In genomic region chr10:28078270-28078669, GRCm38 (mm10) we compare ENCODE assay signal across 17 mouse cellular contexts. TPM values are rescaled to one million over a fixed set of nuclear protein-coding genes. Genes with fewer than 3 reads are reported as not detected.
DNase-seq lines count a peak whose midpoint lies in the region; ATAC-seq and TF ChIP-seq lines count a peak whose summit lies in the region.
"Had no signal": no experiment of that assay in that cellular context is flagged by ENCODE, and none has a peak within 500 bp of the region (broad histone marks: within the 10 kb centered on the region; RNA-seq: fewer than 3 reads in every experiment).

No protein-coding gene starts in this region.

- ATAC-seq in forebrain, embryonic 16.5 days, result no peak
- ATAC-seq in forebrain, embryonic 14.5 days, result no peak
- no peak for ATAC-seq in intestine, postnatal 0 days
- no peak for ATAC-seq in intestine, embryonic 15.5 days
- ATAC-seq: forebrain, embryonic 15.5 days had no signal

- DNase-seq in forebrain, embryonic 14.5 days (ENCODE audit: low spot score), result no peak
- peak; percentile 65 for DNase-seq in 3T3-L1 (ENCODE audit: low read depth, low spot score)
- no peak for DNase-seq in layer of hippocampus, postnatal 14 days (ENCODE audit: low spot score in 2 of 2)
- DNase-seq in left cerebral cortex, postnatal 36 days (ENCODE audit: low spot score in 2 of 2), result no peak
- DNase-seq: B cell, adult 2 months; cerebellum, adult 9-11 months; kidney, postnatal 10 days; lung, postnatal 36 days; thymus, postnatal 4 days had no signal

- H3K4me3 ChIP-seq in forebrain, embryonic 16.5 days (replicated peaks; ENCODE audit: low read length), result no peak overlapping the region; the same call in 1 of the 2 replicates
- no peak overlapping the region for H3K4me3 ChIP-seq in forebrain, embryonic 14.5 days (ENCODE audit: low read depth, low read length)
- no peak overlapping the region for H3K4me3 ChIP-seq in intestine, postnatal 0 days (ENCODE audit: low read depth, low read length)
- no peak overlapping the region for H3K4me3 ChIP-seq in intestine, embryonic 15.5 days (replicated peaks)
- peak overlapping the region; percentile 4; the same call in 1 of the 2 replicates for H3K4me3 ChIP-seq in cortical plate, adult 2 months (ENCODE audit: insufficient read depth, low read length)
- H3K4me3 ChIP-seq: embryonic facial prominence, embryonic 15.5 days; limb, embryonic 15.5 days had no signal

- H3K9me3 ChIP-seq in forebrain, embryonic 16.5 days (ENCODE audit: control insufficient read depth, low read length), result no peaks in the 10 kb centered on the region
- H3K9me3 ChIP-seq in forebrain, embryonic 14.5 days (replicated peaks; ENCODE audit: control insufficient read depth, low read length), result no peaks in the 10 kb centered on the region
- no peaks in the 10 kb centered on the region for H3K9me3 ChIP-seq in intestine, postnatal 0 days (ENCODE audit: control insufficient read depth)
- H3K9me3 ChIP-seq in intestine, embryonic 15.5 days, result no peaks in the 10 kb centered on the region
- H3K9me3 ChIP-seq: embryonic facial prominence, embryonic 15.5 days; forebrain, embryonic 15.5 days; limb, embryonic 15.5 days had no signal

- H3K27me3 ChIP-seq in forebrain, embryonic 16.5 days (replicated peaks; ENCODE audit: control insufficient read depth, insufficient read depth, low read length), result no peaks in the 10 kb centered on the region
- no peaks in the 10 kb centered on the region for H3K27me3 ChIP-seq in forebrain, embryonic 14.5 days (replicated peaks; ENCODE audit: control insufficient read depth, insufficient read depth, low read length)
- H3K27me3 ChIP-seq in intestine, postnatal 0 days (replicated peaks; ENCODE audit: control insufficient read depth, insufficient read depth, low read length), result no peaks in the 10 kb centered on the region
- H3K27me3 ChIP-seq in intestine, embryonic 15.5 days (replicated peaks), result no peaks in the 10 kb centered on the region
- H3K27me3 ChIP-seq: embryonic facial prominence, embryonic 15.5 days; forebrain, embryonic 15.5 days; limb, embryonic 15.5 days had no signal

- no peaks in the 10 kb centered on the region for H3K36me3 ChIP-seq in forebrain, embryonic 16.5 days (ENCODE audit: control insufficient read depth, insufficient read depth)
- no peaks in the 10 kb centered on the region for H3K36me3 ChIP-seq in forebrain, embryonic 14.5 days (ENCODE audit: control insufficient read depth, insufficient read depth, low read length)
- H3K36me3 ChIP-seq in intestine, postnatal 0 days (ENCODE audit: control insufficient read depth, insufficient read depth), result no peaks in the 10 kb centered on the region
- no peaks in the 10 kb centered on the region for H3K36me3 ChIP-seq in intestine, embryonic 15.5 days
- H3K36me3 ChIP-seq: embryonic facial prominence, embryonic 15.5 days; forebrain, embryonic 15.5 days; limb, embryonic 15.5 days had no signal

- H3K4me2 ChIP-seq in forebrain, embryonic 16.5 days (ENCODE audit: low read length), result peak overlapping the region; percentile 2; the same call in 1 of the 2 replicates
- no peak overlapping the region for H3K4me2 ChIP-seq in forebrain, embryonic 14.5 days (ENCODE audit: low read length)
- H3K4me2 ChIP-seq in intestine, postnatal 0 days (replicated peaks; ENCODE audit: low read depth), result no peak overlapping the region
- H3K4me2 ChIP-seq in intestine, embryonic 15.5 days (replicated peaks), result no peak overlapping the region
- H3K4me2 ChIP-seq: embryonic facial prominence, embryonic 15.5 days; limb, embryonic 15.5 days had no signal

- H3K27ac ChIP-seq in forebrain, embryonic 16.5 days (ENCODE audit: low read length), result no peak overlapping the region
- H3K27ac ChIP-seq in forebrain, embryonic 14.5 days (ENCODE audit: low read depth, low read length), result no peak overlapping the region
- no peak overlapping the region for H3K27ac ChIP-seq in intestine, postnatal 0 days (ENCODE audit: low read depth, low read length)
- no peak overlapping the region for H3K27ac ChIP-seq in intestine, embryonic 15.5 days
- no peak overlapping the region for H3K27ac ChIP-seq in cortical plate, adult 2 months (ENCODE audit: insufficient read depth, low read length)
- H3K27ac ChIP-seq: embryonic facial prominence, embryonic 15.5 days; forebrain, embryonic 15.5 days; limb, embryonic 15.5 days had no signal

- intact Hi-C loops in left cerebral cortex, postnatal 36 days (cut with DNase I), result loop anchor here (10.0 kb wide), 2 partner anchors 227 to 657 kb away; no protein-coding TSS in a partner anchor

- H3K4me1 ChIP-seq in forebrain, embryonic 16.5 days (replicated peaks; ENCODE audit: control insufficient read depth, insufficient read depth, low read length), result peaks cover 14% of the 10 kb centered on the region
- H3K4me1 ChIP-seq in forebrain, embryonic 14.5 days (ENCODE audit: control insufficient read depth, insufficient read depth, low read length), result no peaks in the 10 kb centered on the region
- 0 out of 2 replicates have a peak, but pooled peaks cover 4% of the 10 kb centered on the region for H3K4me1 ChIP-seq in intestine, postnatal 0 days (replicated peaks; ENCODE audit: control insufficient read depth, insufficient read depth, low read length)
- H3K4me1 ChIP-seq in intestine, embryonic 15.5 days (replicated peaks), result 0 out of 2 replicates have a peak, but pooled peaks cover 5% of the 10 kb centered on the region
- peaks cover 2% of the 10 kb centered on the region; the same call in 1 of the 2 replicates for H3K4me1 ChIP-seq in cortical plate, adult 2 months (ENCODE audit: control insufficient read depth, insufficient read depth, low read length)

- TF ChIP-seq CTCF in intestine, postnatal 0 days (IDR thresholded peaks at IDR 0.05; ENCODE audit: low read depth), result peak; percentile 58
- no peak for TF ChIP-seq CTCF in cortical plate, adult 2 months (IDR thresholded peaks at IDR 0.05; ENCODE audit: extremely low read depth, insufficient read depth, low read length)

- WGBS in forebrain, embryonic 16.5 days, result 88% methylated on average over 1 of the region's 1 CpGs
- WGBS in forebrain, embryonic 14.5 days, result 97% methylated on average over 1 of the region's 1 CpGs
- 84% methylated on average over 1 of the region's 1 CpGs for WGBS in intestine, postnatal 0 days
- WGBS in intestine, embryonic 15.5 days, result 85% methylated on average over 1 of the region's 1 CpGs

- no peak overlapping the region for H3K9ac ChIP-seq in forebrain, embryonic 16.5 days (replicated peaks; ENCODE audit: low read depth, low read length)
- H3K9ac ChIP-seq in forebrain, embryonic 14.5 days (ENCODE audit: low read length), result no peak overlapping the region
- no peak overlapping the region for H3K9ac ChIP-seq in intestine, postnatal 0 days (ENCODE audit: low read depth, low read length)
- no peak overlapping the region for H3K9ac ChIP-seq in intestine, embryonic 15.5 days
- H3K9ac ChIP-seq: embryonic facial prominence, embryonic 15.5 days; forebrain, embryonic 15.5 days; limb, embryonic 15.5 days had no signal

- TF ChIP-seq POLR2A in cortical plate, adult 2 months (IDR thresholded peaks at IDR 0.05; ENCODE audit: extremely low read depth, insufficient read depth, low read length), result no peak

RNA-seq across cellular contexts. Expression of gene Ptprk, which starts 3.6 kb away (rescaled TPM):
- 42.0 and 43.7 TPM in 2 replicates for polyA plus RNA-seq in forebrain, embryonic 16.5 days (2015; fragmentation: Nextera tagmentation; extraction: Ambion mirVana)
- 14.7 and 20.3 TPM in 2 replicates for polyA plus RNA-seq in forebrain, embryonic 14.5 days (2014; fragmentation: Nextera tagmentation; extraction: Ambion mirVana)
- 29.5 and 30.2 TPM in 2 replicates for polyA plus RNA-seq in intestine, postnatal 0 days (2015; fragmentation: Nextera tagmentation; extraction: Ambion mirVana)
- 35.6 and 41.4 TPM in 2 replicates for polyA plus RNA-seq in intestine, embryonic 15.5 days (2015; fragmentation: Nextera tagmentation; extraction: Ambion mirVana)
- 45.0 and 45.3 TPM in 2 replicates for polyA plus RNA-seq in cortical plate, adult 2 months (2012; rRNA removed)
- total RNA-seq in layer of hippocampus, postnatal 14 days (2021), result 10 to 100 TPM; 54.5 to 55.0 TPM
- 10 to 100 TPM; 72.8 to 87.9 TPM for total RNA-seq in left cerebral cortex, postnatal 36 days (2021)
- total RNA-seq: monocyte, adult 5-6 weeks had no signal
